Mouse (Mus musculus): Measurements from ENCODE around the gene Dennd2a.

The Dennd2a gene

GRCm38 (mm10) chr6:39515040-39515738 lies 42.5 kb downstream of the Dennd2a start:
- DNase-seq = peak; percentile 19 to 30

GRCm38 (mm10) chr6:39503476-39503875 lies 54.2 kb downstream of the Dennd2a start:
- no peak for DNase-seq

GRCm38 (mm10) chr6:39497165-39497564 lies 60.5 kb downstream of the Dennd2a start:
- DNase-seq = no peak

- DNase-seq = no peak
Observed at GRCm38 (mm10) chr6:39493129-39493714, 64.4 kb downstream of the Dennd2a start.

GRCm38 (mm10) chr6:39492161-39492560 lies 65.5 kb downstream of the Dennd2a start:
- no peak for DNase-seq

- no peak for DNase-seq
Observed at GRCm38 (mm10) chr6:39491203-39491602, 66.5 kb downstream of the Dennd2a start.

GRCm38 (mm10) chr6:39488292-39488691 lies 69.4 kb downstream of the Dennd2a start:
- no peak for DNase-seq

GRCm38 (mm10) chr6:39483656-39484055 lies 74.0 kb downstream of the Dennd2a start:
- no peak for DNase-seq

- no peak for DNase-seq
Observed at GRCm38 (mm10) chr6:39478509-39479150, 79.0 kb downstream of the Dennd2a start.

GRCm38 (mm10) chr6:39476617-39477016 lies 81.0 kb downstream of the Dennd2a start:
- no peak for DNase-seq

- no peak for DNase-seq
Observed at GRCm38 (mm10) chr6:39474424-39474823, 83.2 kb downstream of the Dennd2a start.

GRCm38 (mm10) chr6:39472837-39473236 lies 84.8 kb downstream of the Dennd2a start:
- DNase-seq = no peak

- no peak for DNase-seq
Observed at GRCm38 (mm10) chr6:39472271-39472670, 85.4 kb downstream of the Dennd2a start.

- no peak for DNase-seq
Observed at GRCm38 (mm10) chr6:39470076-39470475, 87.6 kb downstream of the Dennd2a start.

- DNase-seq = no peak
Observed at GRCm38 (mm10) chr6:39469427-39469826, 88.2 kb downstream of the Dennd2a start.

- DNase-seq = peak; percentile 81 to 93
Observed at GRCm38 (mm10) chr6:39462621-39463538, 94.8 kb downstream of the Dennd2a start.

- DNase-seq = peak in 1 of 2 experiments; percentile 42
Observed at GRCm38 (mm10) chr6:39460040-39460439, 97.6 kb downstream of the Dennd2a start.

GRCm38 (mm10) chr6:39455339-39456160 lies 102.1 kb downstream of the Dennd2a start:
- DNase-seq = no peak

- DNase-seq = no peak
Observed at GRCm38 (mm10) chr6:39454616-39455015, 103.1 kb downstream of the Dennd2a start.

- no peak for DNase-seq
Observed at GRCm38 (mm10) chr6:39453564-39453963, 104.1 kb downstream of the Dennd2a start.

GRCm38 (mm10) chr6:39451033-39451432 lies 106.6 kb downstream of the Dennd2a start:
- DNase-seq = peak in 1 of 2 experiments; percentile 24

- no peak for DNase-seq
Observed at GRCm38 (mm10) chr6:39450580-39450979, 107.1 kb downstream of the Dennd2a start.
